Mouse (Mus musculus) stomach, embryonic 14.5 days (tissue): ENCODE data around the gene Pagr1a. TPM values are rescaled to one million over a fixed set of nuclear protein-coding genes. Genes with fewer than 3 reads are reported as not detected.
A peak's percentile ranks its signal among the peaks of the same experiment; 100 is the strongest.

Experiments used
- ATAC-seq: fragments of 200-750 bp; cut with Nextera tagmentation; 2 replicates; pipeline ENCODE4 v1.8.0; 2017; ENCODE audit warnings: low read depth, moderate TSS enrichment; ENCODE audit not compliant: insufficient number of reproducible peaks, insufficient read depth, low FRiP score
- H3K27ac ChIP-seq: fragments of 300-500 bp; sonication (generic); 2 replicates; pipeline ENCODE4 v1.5.1; 2014; ENCODE audit warnings: mild to moderate bottlenecking, low read length, moderate library complexity, mixed read lengths
- H3K27me3 ChIP-seq: fragments of 300-500 bp; sonication (generic); 2 replicates; pipeline ENCODE4 v1.6.1; 2014; ENCODE audit warnings: low read length, control low read depth, mixed read lengths; ENCODE audit not compliant: control insufficient read depth, insufficient read depth
- H3K36me3 ChIP-seq: fragments of 300-500 bp; sonication (generic); 2 replicates; pipeline ENCODE4 v1.6.1; 2014; ENCODE audit warnings: mild to moderate bottlenecking, control low read depth, low read length, moderate library complexity, mixed read lengths; ENCODE audit not compliant: control insufficient read depth, insufficient read depth
- H3K4me1 ChIP-seq: fragments of 300-500 bp; sonication (generic); 2 replicates; pipeline ENCODE4 v1.6.1; 2014; ENCODE audit warnings: low read length, control low read depth, mixed read lengths; ENCODE audit not compliant: control insufficient read depth, insufficient read depth
- H3K4me2 ChIP-seq: fragments of 300-500 bp; sonication (generic); replicated peaks from 2 replicates; pipeline ENCODE4 v1.6.1; 2014; ENCODE audit warnings: low read depth, low read length, control low read depth
- H3K4me3 ChIP-seq: fragments of 300-500 bp; sonication (generic); 2 replicates; pipeline ENCODE4 v1.5.1; 2014; ENCODE audit warnings: low read depth, low read length, control low read depth
- H3K9ac ChIP-seq: fragments of 300-500 bp; sonication (generic); replicated peaks from 2 replicates; pipeline ENCODE4 v1.6.1; 2014; ENCODE audit warnings: low read depth, mild to moderate bottlenecking, control low read depth, low read length, moderate library complexity, mixed read lengths
- H3K9me3 ChIP-seq: fragments of 300-500 bp; sonication (generic); 2 replicates; pipeline ENCODE4 v1.6.1; 2016; ENCODE audit warnings: low read depth, low read length, control low read depth; ENCODE audit not compliant: control insufficient read depth
- WGBS: fragments of 180-500 bp; shearing (Covaris S2); extraction: QIAGEN DNeasy Blood & Tissue Kit; methylation state at CpG from one replicate; pipeline ENCODE4 v1.1.7; 2014; 5-methylcytosine and 5-hydroxymethylcytosine counted together
- polyA plus RNA-seq: library from polyadenylated mRNA; unstranded; fragments of >200 nt; fragmentation: Nextera tagmentation; extraction: Ambion mirVana; gene quantifications from 2 replicates; pipeline ENCODE4 v1.2.1, GENCODE M21; 2014

The Pagr1a gene
- 13.9 and 55.8 TPM in 2 replicates for polyA plus RNA-seq

DNA sequence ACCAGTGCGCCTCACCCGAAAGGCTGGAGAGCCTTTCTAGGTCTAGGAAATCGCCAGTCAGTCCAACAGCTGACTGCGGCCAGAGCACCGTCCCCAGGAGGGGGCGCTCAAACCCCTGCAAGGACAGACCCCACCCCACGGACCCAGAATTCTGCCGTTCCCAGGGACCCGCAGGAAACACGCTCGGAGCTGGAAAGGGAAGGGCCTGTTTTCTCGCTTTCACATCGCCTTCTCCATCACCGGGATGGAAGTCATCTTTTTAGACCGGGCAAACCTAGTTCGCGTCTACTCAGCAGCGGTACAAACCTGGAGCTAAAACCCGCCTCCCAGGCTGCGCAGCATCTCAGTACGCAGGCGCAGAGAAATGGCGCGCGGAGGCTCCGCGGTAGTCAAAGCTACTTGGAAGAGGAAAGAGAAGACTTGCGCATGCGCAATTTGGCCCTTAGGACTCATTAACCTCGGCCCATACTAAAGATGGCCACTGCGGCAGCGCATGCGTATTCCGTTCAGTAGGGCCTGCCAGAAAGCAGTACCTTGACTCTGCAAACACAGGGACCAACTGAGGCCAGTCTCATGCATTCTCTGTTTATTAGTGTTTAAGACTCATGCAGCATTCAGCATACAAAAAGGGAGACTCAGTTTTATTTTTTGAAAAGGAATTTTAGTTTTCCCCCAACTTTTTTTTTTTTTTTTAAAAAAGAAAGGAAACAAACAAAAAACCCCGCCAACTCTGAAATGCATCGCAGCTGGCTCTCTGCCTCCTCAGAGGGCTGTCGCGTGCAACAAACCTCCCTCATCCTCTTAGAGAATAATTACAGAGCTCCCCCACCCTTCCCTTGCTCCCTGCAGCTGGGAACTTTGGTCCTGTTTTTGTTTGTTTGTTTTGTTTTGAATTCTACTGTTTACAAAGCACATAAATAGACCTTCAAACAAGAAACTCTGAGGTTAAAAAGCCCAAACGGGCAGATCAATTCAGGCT, at the start of gene Pagr1a:
Gene Pagr1a, minus strand, starts transcription at position 382 of the 979 bp plus-strand sequence.
- H3K9me3 ChIP-seq: no peaks in the 10 kb centered on the region
- 2% methylated on average over 39 of the region's 39 CpGs for WGBS
- H3K4me3 ChIP-seq: peak within 1 kb of the TSS; percentile 62
- H3K27me3 ChIP-seq: no peaks in the 10 kb centered on the region
- H3K4me2 ChIP-seq: peak within 1 kb of the TSS; percentile 79
- ATAC-seq: peak; percentile 76
- H3K36me3 ChIP-seq: peaks cover 18% of the 10 kb centered on the region
- peak within 1 kb of the TSS; percentile 68 for H3K9ac ChIP-seq
- H3K4me1 ChIP-seq: peaks cover 57% of the 10 kb centered on the region
- H3K27ac ChIP-seq: peak within 1 kb of the TSS; percentile 97

DNA sequence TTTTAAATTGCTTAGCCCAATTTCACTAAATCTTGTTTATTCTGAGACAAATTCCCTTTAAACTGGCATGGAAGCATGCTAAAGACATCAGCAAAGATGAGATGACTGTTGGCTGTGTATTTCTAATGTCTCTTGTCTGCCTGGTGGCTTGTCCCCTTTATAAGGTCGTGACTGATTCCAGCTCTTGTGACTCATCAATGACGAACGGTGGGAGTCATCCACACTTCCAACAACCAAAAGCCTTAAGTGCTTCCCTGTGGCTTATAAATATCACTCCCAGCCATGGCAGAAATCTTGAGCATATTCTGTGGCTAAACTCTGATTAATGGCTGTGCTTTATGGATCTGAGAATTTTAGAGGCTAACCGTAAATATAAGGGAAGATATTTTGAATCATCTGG, 49.2 kb upstream of the Pagr1a start:
- Histone ChIP-seq H3K4me3 (no peak overlapping the region), H3K27me3 (no peaks in the 10 kb centered on the region), H3K27ac (no peak overlapping the region), H3K4me1 (no peaks in the 10 kb centered on the region), H3K9me3 (no peaks in the 10 kb centered on the region), H3K36me3 (no peaks in the 10 kb centered on the region), H3K4me2 (no peak overlapping the region), H3K9ac (no peak overlapping the region)
- no peak for ATAC-seq
- WGBS: 63% methylated on average over 4 of the region's 4 CpGs

DNA sequence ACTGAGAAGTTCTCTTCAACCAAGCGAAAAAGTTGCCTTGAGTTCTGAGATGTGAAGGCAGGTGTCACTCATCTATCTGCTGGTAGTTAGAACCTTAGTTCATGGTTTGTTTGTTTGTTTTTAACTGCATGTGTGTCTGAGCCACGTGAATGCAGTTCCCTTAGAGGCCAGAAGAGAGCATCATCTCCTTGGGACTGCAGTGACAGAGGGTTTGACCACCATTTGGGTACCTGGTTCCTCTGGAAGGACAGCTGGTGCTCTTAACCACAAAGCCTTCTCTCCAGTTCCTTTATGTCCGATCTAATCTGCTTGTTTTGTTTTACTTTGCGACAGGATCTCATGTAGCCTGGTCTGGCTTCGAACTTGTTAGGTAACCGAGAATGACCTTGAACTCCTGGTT, 48.4 kb upstream of the Pagr1a start:
- no peak overlapping the region for H3K9ac ChIP-seq
- no peak overlapping the region for H3K4me3 ChIP-seq
- no peaks in the 10 kb centered on the region for H3K36me3 ChIP-seq
- WGBS: 85% methylated on average over 6 of the region's 6 CpGs
- no peak overlapping the region for H3K27ac ChIP-seq
- no peaks in the 10 kb centered on the region for H3K27me3 ChIP-seq
- H3K4me1 ChIP-seq: no peaks in the 10 kb centered on the region
- no peak for ATAC-seq
- no peak overlapping the region for H3K4me2 ChIP-seq
- H3K9me3 ChIP-seq: no peaks in the 10 kb centered on the region

DNA sequence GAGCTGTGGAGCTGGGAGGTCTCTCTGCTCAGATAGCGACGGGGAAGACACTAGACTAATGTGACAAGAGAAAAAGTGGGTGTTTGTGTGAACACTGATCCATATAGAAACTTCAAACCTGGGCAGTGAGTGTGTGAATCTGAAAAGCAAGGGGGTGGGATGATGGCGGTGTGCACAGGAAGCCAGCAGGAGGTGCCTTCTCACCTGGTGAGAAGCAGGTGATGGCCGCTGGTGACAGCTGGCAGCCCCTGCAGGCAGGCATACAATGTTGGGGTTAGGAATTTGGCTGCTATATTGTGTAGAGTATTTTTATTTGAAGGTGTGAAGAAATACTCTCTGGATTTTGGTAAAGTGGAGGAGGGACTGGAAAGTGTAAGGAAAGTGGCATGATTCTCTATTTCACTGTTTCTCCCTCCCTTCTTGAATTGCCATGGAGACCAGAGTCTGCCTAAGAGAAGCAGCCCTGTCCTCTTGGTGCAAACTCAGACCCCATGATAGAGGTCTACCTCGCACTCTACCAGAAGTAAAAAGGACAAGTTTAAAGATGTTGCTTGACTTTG, 38.0 kb upstream of the Pagr1a start:
- H3K4me3 ChIP-seq: no peak overlapping the region
- H3K4me2 ChIP-seq: no peak overlapping the region
- no peak overlapping the region for H3K9ac ChIP-seq
- no peaks in the 10 kb centered on the region for H3K9me3 ChIP-seq
- 57% methylated on average over 5 of the region's 5 CpGs for WGBS
- H3K4me1 ChIP-seq: no peaks in the 10 kb centered on the region
- no peaks in the 10 kb centered on the region for H3K36me3 ChIP-seq
- no peak for ATAC-seq
- H3K27ac ChIP-seq: no peak overlapping the region
- H3K27me3 ChIP-seq: no peaks in the 10 kb centered on the region

DNA sequence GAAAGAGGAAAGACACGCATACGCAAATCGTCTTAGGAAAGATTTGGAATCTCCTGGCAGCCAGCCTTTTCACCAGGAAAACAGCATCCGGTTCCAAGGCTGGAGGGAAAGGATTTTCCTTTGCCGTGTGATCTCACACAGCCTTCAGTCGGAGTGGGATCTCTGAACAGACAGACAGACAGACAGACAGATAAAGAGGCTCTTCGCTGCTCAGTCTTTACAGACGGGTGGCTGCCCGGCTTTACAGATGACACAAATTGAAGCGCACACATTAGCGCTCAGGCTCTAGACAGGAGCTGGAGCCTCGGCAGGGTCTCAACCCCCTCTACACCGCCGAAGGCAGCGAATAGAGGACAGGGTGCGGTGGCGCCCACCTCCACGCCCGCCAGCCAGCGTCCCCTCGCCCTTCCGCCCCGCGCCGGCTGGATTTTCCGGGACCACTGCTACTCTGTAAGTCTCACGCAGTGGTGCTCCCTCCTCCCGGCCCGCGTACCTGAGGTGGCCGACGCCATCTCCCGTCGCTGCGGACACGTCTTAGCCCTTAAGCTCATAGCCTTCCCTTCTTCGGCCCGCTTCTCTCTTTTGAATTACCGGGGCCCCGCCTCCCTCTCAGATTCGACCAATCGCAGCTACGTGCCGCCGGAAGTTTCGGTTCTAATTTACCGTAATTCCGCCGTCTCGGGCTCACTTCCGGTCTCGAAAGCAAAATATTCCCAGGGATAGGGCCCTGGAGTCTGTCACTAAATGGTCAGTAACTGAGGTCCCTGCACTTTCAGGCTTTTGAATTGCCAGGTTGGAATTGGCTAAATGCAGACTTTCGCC, 24.9 kb upstream of the Pagr1a start, which contains the start of gene Kif22:
Gene Kif22, minus strand, starts transcription at position 621 of the 822 bp plus-strand sequence.
- peak within 1 kb of the TSS; percentile 62 for H3K4me3 ChIP-seq
- peak within 1 kb of the TSS; percentile 60 for H3K4me2 ChIP-seq
- H3K9me3 ChIP-seq: no peaks in the 10 kb centered on the region
- WGBS: under 1% methylated on average over 53 of the region's 53 CpGs
- peak within 1 kb of the TSS; percentile 48; the same call in 1 of the 2 replicates for H3K27ac ChIP-seq
- H3K36me3 ChIP-seq: no peaks in the 10 kb centered on the region; the same call in 1 of the 2 replicates
- no peaks in the 10 kb centered on the region for H3K27me3 ChIP-seq
- peaks cover 6% of the 10 kb centered on the region for H3K4me1 ChIP-seq
- H3K9ac ChIP-seq: peak within 1 kb of the TSS; percentile 54
- peak; percentile 87 for ATAC-seq

DNA sequence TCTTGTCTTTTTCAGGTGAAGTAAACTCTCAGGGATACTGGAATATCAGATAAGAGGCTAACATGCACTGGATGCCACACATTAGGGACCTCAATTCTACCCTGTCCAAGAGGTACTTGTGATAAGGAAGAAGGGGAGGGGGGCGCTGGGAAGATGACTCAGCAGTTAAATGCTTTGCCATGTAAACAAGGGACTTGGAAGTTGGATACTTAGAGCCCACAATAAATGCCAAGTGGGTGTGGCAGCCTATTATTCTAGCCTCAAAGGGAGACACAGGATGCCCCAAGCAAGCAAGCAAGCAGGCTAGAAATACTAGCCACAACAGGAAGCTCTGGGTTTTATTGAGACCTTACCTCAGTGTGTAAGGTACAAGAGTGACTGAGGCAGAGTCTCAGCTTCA, 14.1 kb upstream of the Pagr1a start:
- Histone ChIP-seq H3K9me3 (no peaks in the 10 kb centered on the region), H3K9ac (no peak overlapping the region), H3K36me3 (peaks cover 56% of the 10 kb centered on the region), H3K27ac (no peak overlapping the region), H3K4me3 (no peak overlapping the region), H3K4me2 (no peak overlapping the region), H3K27me3 (no peaks in the 10 kb centered on the region), H3K4me1 (peaks cover 6% of the 10 kb centered on the region; the same call in 1 of the 2 replicates)
- WGBS: 81% methylated on average over 1 of the region's 1 CpGs
- no peak for ATAC-seq

DNA sequence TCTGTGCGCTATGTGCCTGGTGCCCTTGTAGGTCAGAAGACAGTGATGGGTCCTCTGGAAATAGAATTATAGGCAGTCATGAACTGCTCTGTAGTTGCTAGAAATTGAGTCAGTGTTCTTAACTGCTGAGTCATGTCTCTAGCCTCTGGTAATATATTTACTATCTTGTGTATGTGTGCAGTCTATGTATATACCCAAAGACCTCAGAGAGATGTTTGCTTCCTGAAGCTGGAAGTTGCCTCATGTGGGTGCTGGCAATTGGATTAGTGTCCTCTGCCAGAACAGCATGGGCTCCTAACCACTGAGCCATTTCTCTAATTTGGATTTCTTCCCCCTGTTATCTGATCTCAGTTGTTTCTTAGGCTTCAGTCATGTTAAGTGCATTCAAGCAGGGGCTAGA, 13.0 kb upstream of the Pagr1a start:
- H3K27me3 ChIP-seq: no peaks in the 10 kb centered on the region
- 97% methylated on average over 1 of the region's 1 CpGs for WGBS
- H3K9ac ChIP-seq: no peak overlapping the region
- no peak for ATAC-seq
- no peak overlapping the region for H3K4me3 ChIP-seq
- no peak overlapping the region for H3K27ac ChIP-seq
- H3K36me3 ChIP-seq: peaks cover 49% of the 10 kb centered on the region
- peaks cover 6% of the 10 kb centered on the region; the same call in 1 of the 2 replicates for H3K4me1 ChIP-seq
- H3K9me3 ChIP-seq: no peaks in the 10 kb centered on the region
- no peak overlapping the region for H3K4me2 ChIP-seq

DNA sequence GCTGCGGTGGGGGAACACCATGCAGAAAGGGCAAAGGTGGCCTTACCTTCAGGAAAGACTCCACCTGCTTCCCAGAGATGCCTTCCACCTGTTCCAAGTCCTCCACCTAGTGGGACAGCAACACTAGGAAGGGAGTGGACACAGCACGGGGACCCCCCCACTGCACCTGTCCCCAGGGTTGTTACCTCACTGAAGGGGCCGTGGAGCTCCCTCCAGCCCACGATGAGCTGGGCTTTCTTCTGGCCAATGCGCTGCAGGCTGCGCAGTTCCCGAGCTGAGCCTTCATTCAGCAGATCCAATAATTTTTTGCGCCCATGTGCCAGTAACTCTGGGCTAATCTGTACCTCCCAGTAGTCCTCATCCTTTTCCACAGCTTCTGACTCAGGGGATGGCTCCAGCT, 10.7 kb upstream of the Pagr1a start:
- H3K4me1 ChIP-seq: peaks cover 25% of the 10 kb centered on the region
- H3K36me3 ChIP-seq: peaks cover 46% of the 10 kb centered on the region
- peak overlapping the region; percentile 53 for H3K4me2 ChIP-seq
- WGBS: 63% methylated on average over 8 of the region's 8 CpGs
- peak overlapping the region; percentile 99 for H3K27ac ChIP-seq
- H3K9ac ChIP-seq: peak overlapping the region; percentile 37
- H3K27me3 ChIP-seq: no peaks in the 10 kb centered on the region
- H3K4me3 ChIP-seq: peak overlapping the region; percentile 95
- ATAC-seq: no peak
- H3K9me3 ChIP-seq: no peaks in the 10 kb centered on the region
